29 mouse cellular contexts compared by ENCODE assay signal in the genomic region with DNA sequence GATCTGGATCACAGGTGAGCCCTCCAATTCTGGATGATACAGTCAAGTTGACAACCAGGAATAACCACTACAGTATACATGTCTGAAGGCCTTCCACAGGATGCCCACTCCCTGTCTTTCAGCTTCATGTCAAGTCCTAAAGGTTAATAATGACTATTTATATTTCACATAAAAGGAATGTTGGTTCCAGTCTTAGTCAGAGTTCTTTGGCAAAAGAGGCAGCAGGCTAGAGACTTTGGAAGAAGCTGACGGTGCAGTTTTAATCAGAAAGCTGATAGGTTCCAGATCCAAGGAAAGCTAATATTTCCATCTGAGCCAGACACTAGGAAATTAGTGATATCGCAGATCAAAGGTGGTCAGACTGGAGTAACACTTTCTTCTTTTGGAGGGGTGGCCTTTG.
"Had no signal": no experiment of that assay in that cellular context is flagged by ENCODE, and none has a peak within 500 bp of the region (broad histone marks: within the 10 kb centered on the region; RNA-seq: fewer than 3 reads in every experiment).

No protein-coding gene starts in this region.

- DNase-seq: cerebellum, adult 8-10 months; cerebellum, adult 9-10 months; cerebellum, adult 9-11 months; cerebellum, postnatal 10 days; cerebellum, postnatal 14 days; cerebellum, postnatal 25 days; cerebellum, postnatal 36 days; embryo, embryonic 11 days; forebrain, postnatal 0 days; gastrocnemius, adult 2 months; gastrocnemius, postnatal 10 days; gastrocnemius, postnatal 14 days; gastrocnemius, postnatal 25 days; gastrocnemius, postnatal 36 days; heart, adult 11 months; heart, adult 18-20 months; heart, adult 2 months had no signal

- H3K9me3 ChIP-seq: embryonic facial prominence, embryonic 10.5 days; embryonic facial prominence, embryonic 12.5 days; embryonic facial prominence, embryonic 13.5 days; embryonic facial prominence, embryonic 15.5 days; forebrain, embryonic 10.5 days; forebrain, embryonic 12.5 days; forebrain, embryonic 13.5 days; forebrain, embryonic 15.5 days; heart, embryonic 10.5 days had no signal

- H3K27ac ChIP-seq: embryonic facial prominence, embryonic 10.5 days; embryonic facial prominence, embryonic 12.5 days; embryonic facial prominence, embryonic 13.5 days; embryonic facial prominence, embryonic 15.5 days; forebrain, embryonic 10.5 days; forebrain, embryonic 12.5 days; forebrain, embryonic 13.5 days; forebrain, embryonic 15.5 days; gastrocnemius, adult 2 months; heart, adult 2 months; heart, embryonic 10.5 days had no signal

- H3K27me3 ChIP-seq: embryonic facial prominence, embryonic 12.5 days; embryonic facial prominence, embryonic 13.5 days; embryonic facial prominence, embryonic 15.5 days; forebrain, embryonic 12.5 days; forebrain, embryonic 13.5 days; forebrain, embryonic 15.5 days had no signal

- H3K4me1 ChIP-seq: embryonic facial prominence, embryonic 12.5 days; embryonic facial prominence, embryonic 15.5 days; forebrain, embryonic 10.5 days; forebrain, embryonic 12.5 days; forebrain, embryonic 13.5 days; forebrain, embryonic 15.5 days; heart, embryonic 10.5 days had no signal

- H3K4me2 ChIP-seq: embryonic facial prominence, embryonic 12.5 days; embryonic facial prominence, embryonic 13.5 days; embryonic facial prominence, embryonic 15.5 days; forebrain, embryonic 12.5 days; forebrain, embryonic 13.5 days; forebrain, embryonic 15.5 days had no signal

- H3K4me3 ChIP-seq: embryonic facial prominence, embryonic 10.5 days; embryonic facial prominence, embryonic 12.5 days; embryonic facial prominence, embryonic 13.5 days; embryonic facial prominence, embryonic 15.5 days; erythroblast, embryonic 14.5 days; forebrain, embryonic 10.5 days; forebrain, embryonic 12.5 days; forebrain, embryonic 13.5 days; forebrain, embryonic 15.5 days; gastrocnemius, adult 2 months; heart, adult 2 months; heart, embryonic 10.5 days had no signal

- ATAC-seq: forebrain, embryonic 13.5 days; forebrain, embryonic 14.5 days; forebrain, embryonic 15.5 days; forebrain, embryonic 16.5 days; forebrain, postnatal 0 days had no signal

- H3K9ac ChIP-seq: embryonic facial prominence, embryonic 12.5 days; embryonic facial prominence, embryonic 13.5 days; embryonic facial prominence, embryonic 15.5 days; forebrain, embryonic 12.5 days; forebrain, embryonic 13.5 days; forebrain, embryonic 15.5 days; forebrain, postnatal 0 days had no signal

- H3K36me3 ChIP-seq: embryonic facial prominence, embryonic 10.5 days; embryonic facial prominence, embryonic 12.5 days; embryonic facial prominence, embryonic 13.5 days; embryonic facial prominence, embryonic 15.5 days; forebrain, embryonic 10.5 days; forebrain, embryonic 12.5 days; forebrain, embryonic 15.5 days; heart, embryonic 10.5 days had no signal
